Mouse (Mus musculus) liver, embryonic 14.5 days (tissue): Measurements from ENCODE around the gene Chpf2. TPM values are rescaled to one million over a fixed set of nuclear protein-coding genes. Genes with fewer than 3 reads are reported as not detected.
A peak's percentile ranks its signal among the peaks of the same experiment; 100 is the strongest.

Source experiments
- ATAC-seq: fragments of 200-750 bp; cut with Nextera tagmentation; 2 replicates; pipeline ENCODE4 v1.8.0; 2017; ENCODE audit warnings: moderate number of reproducible peaks, mild to moderate bottlenecking, moderate library complexity; ENCODE audit not compliant: insufficient read depth
- DNase-seq, 3 experiments: peaks; one replicate each; pipeline ENCODE4 v3.0.0-alpha.2; 2012 to 2013; ENCODE audit warnings: low read depth in 3 of 3, low spot score in 3 of 3
- H3K27ac ChIP-seq: fragments of 300-500 bp; sonication (generic); 2 replicates; pipeline ENCODE4 v1.5.1; 2014; ENCODE audit warnings: moderate library complexity, mild to moderate bottlenecking, control low read depth, inconsistent platforms
- H3K27me3 ChIP-seq: fragments of 300-500 bp; sonication (generic); 2 replicates; pipeline ENCODE4 v1.6.1; 2014; ENCODE audit warnings: mild to moderate bottlenecking, low read length, moderate library complexity; ENCODE audit not compliant: control insufficient read depth, insufficient read depth
- H3K36me3 ChIP-seq: fragments of 300-500 bp; sonication (generic); replicated peaks from 2 replicates; pipeline ENCODE4 v1.6.1; 2014; ENCODE audit warnings: low read depth; ENCODE audit not compliant: control insufficient read depth, insufficient read depth
- H3K4me1 ChIP-seq, 2 experiments: fragments of 200-500 bp in 1 of 2; fragments of 300-500 bp in 1 of 2; sonication (generic) in 1 of 2; replicated peaks; 2 replicates each; pipeline ENCODE4 v1.6.1; 2012 to 2014; ENCODE audit warnings: antibody characterized with exemption in 1 of 2, inconsistent platforms in 1 of 2, low read length in 1 of 2; ENCODE audit not compliant: control insufficient read depth in 2 of 2, insufficient read depth in 2 of 2
- H3K4me2 ChIP-seq: fragments of 300-500 bp; sonication (generic); 2 replicates; pipeline ENCODE4 v1.6.1; 2014; ENCODE audit warnings: low read depth, mild to moderate bottlenecking, control low read depth, moderate library complexity
- H3K4me3 ChIP-seq, 2 experiments: fragments of 200-500 bp in 1 of 2; fragments of 300-500 bp in 1 of 2; sonication (generic) in 1 of 2; 2 replicates each; pipeline ENCODE4 v1.5.1; 2012 to 2014; ENCODE audit warnings: low read depth in 2 of 2, low read length in 2 of 2, mild to moderate bottlenecking in 2 of 2, control low read depth in 1 of 2, inconsistent platforms in 1 of 2, moderate library complexity in 1 of 2; ENCODE audit not compliant: insufficient read depth in 1 of 2
- H3K9ac ChIP-seq: fragments of 300-500 bp; sonication (generic); replicated peaks from 2 replicates; pipeline ENCODE4 v1.6.1; 2014; ENCODE audit warnings: mild to moderate bottlenecking, control low read depth, moderate library complexity
- H3K9me3 ChIP-seq: fragments of 300-500 bp; sonication (generic); 2 replicates; pipeline ENCODE4 v1.6.1; 2016; ENCODE audit warnings: low read length, mixed read lengths; ENCODE audit not compliant: control insufficient read depth
- CTCF ChIP-seq: IDR thresholded peaks from 2 replicates; pipeline ENCODE4 v1.5.1; 2016; ENCODE audit warnings: antibody characterized with exemption, low read depth, control low read depth
- EP300 ChIP-seq: IDR thresholded peaks from 2 replicates; pipeline ENCODE4 v1.6.1; 2016; ENCODE audit warnings: antibody characterized with exemption, low read depth
- WGBS: fragments of 180-500 bp; shearing (Covaris S2); extraction: QIAGEN DNeasy Blood & Tissue Kit; methylation state at CpG from one replicate; pipeline ENCODE4 v1.1.7; 2014; ENCODE audit not compliant: insufficient replicate concordance; 5-methylcytosine and 5-hydroxymethylcytosine counted together
- polyA plus RNA-seq, 2 experiments: library from polyadenylated mRNA; depleted of rRNA in 1 of 2; stranded (reverse) in 1 of 2; unstranded in 1 of 2; fragments of >200 nt; fragmentation: Nextera tagmentation in 1 of 2; extraction: Ambion mirVana in 1 of 2; gene quantifications; 2 replicates each; pipeline versions ENCODE4 v1.2.1 to v1.2.3; 2012 to 2014

Gene Chpf2
- polyA plus RNA-seq, 2 experiments, result 5.6 to 5.9 TPM

DNA sequence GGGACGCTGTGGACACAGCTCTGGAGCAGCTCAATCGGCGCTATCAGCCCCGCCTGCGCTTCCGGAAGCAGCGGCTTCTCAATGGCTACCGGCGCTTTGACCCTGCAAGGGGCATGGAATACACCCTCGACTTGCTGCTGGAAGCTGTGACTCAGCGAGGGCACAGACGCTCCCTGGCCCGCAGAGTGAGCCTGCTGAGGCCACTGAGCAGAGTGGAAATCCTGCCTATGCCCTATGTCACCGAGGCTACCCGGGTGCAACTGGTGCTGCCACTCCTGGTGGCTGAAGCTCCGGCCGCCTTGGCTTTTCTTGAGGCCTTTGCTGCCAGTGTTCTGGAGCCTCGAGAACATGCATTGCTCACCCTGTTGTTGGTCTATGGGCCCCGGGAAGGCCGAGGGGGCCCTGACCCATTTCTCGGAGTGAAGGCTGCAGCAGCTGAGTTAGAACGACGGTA lies 4.8 kb downstream of the Chpf2 start:
- H3K4me1 ChIP-seq, result peaks cover 3 to 8% of the 10 kb centered on the region in 2 experiments; a peak in 2 of 4 replicates
- no peak for ATAC-seq
- no peak overlapping the region for H3K4me3 ChIP-seq
- H3K27ac ChIP-seq, result no peak overlapping the region
- no peak for TF ChIP-seq EP300
- no peak for TF ChIP-seq CTCF
- H3K36me3 ChIP-seq, result peaks cover 5% of the 10 kb centered on the region; the same call in 1 of the 2 replicates
- no peaks in the 10 kb centered on the region for H3K9me3 ChIP-seq
- H3K9ac ChIP-seq, result no peak overlapping the region
- 11% methylated on average over 23 of the region's 23 CpGs for WGBS
- H3K27me3 ChIP-seq, result peaks cover 9% of the 10 kb centered on the region
- H3K4me2 ChIP-seq, result peak overlapping the region; percentile 37
- no peak for DNase-seq

- Histone ChIP-seq H3K4me2 (peak overlapping the region; percentile 37), H3K9me3 (no peaks in the 10 kb centered on the region), H3K4me3 (no peak overlapping the region), H3K27ac (no peak overlapping the region), H3K4me1 (peaks cover 3 to 8% of the 10 kb centered on the region in 2 experiments; a peak in 2 of 4 replicates), H3K27me3 (peaks cover 9% of the 10 kb centered on the region), H3K9ac (no peak overlapping the region), H3K36me3 (peaks cover 5% of the 10 kb centered on the region; the same call in 1 of the 2 replicates)
- DNase-seq (no peak), ATAC-seq (no peak)
- TF ChIP-seq EP300, result no peak
- TF ChIP-seq CTCF, result no peak
- 19% methylated on average over 24 of the region's 24 CpGs for WGBS
Measured at GRCm38 (mm10) chr5:24591796-24592470, 5.4 kb downstream of the Chpf2 start.

DNA sequence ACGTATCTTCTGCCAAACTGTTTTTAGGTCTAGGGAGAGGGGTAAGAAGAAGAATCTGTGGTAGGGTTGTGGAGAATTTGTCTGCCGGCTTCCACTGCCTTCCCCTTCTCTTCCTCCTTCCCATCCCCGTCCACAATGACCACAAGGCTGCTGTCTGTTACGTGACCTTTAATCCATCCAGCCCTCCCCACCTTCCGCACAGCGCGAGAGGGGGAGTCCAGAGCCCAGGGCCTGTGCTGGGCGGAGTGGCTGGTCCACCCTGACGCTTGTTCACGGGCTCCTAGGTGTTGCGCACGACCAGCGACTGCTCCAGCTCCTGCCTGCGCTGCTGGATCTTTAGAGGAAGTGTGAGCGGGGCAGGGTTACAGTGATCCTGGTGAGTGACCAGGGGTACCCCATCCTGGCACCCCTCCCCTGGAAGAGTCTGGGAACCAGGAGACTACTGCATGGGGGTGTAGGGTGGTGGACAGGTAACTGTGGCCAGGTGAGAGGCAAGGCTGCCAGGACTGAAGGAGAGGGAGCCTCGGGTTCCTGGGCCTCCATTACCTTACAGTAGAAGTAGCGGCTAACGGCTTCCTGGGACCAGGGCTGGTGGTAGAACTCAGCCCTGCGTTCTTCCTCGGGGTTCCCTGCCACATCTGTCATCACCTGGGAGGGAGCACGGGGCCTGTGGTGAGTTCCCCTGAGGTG lies 6.1 kb downstream of the Chpf2 start:
- H3K4me3 ChIP-seq, result no peak overlapping the region
- H3K36me3 ChIP-seq, result peaks cover 5% of the 10 kb centered on the region; the same call in 1 of the 2 replicates
- H3K27ac ChIP-seq, result no peak overlapping the region
- H3K4me1 ChIP-seq, result peaks cover 3 to 5% of the 10 kb centered on the region in 2 experiments; a peak in 2 of 4 replicates
- WGBS, result 34% methylated on average over 21 of the region's 21 CpGs
- H3K9me3 ChIP-seq, result no peaks in the 10 kb centered on the region
- no peak for TF ChIP-seq CTCF
- TF ChIP-seq EP300, result no peak
- no peak overlapping the region for H3K9ac ChIP-seq
- peaks cover 9% of the 10 kb centered on the region for H3K27me3 ChIP-seq
- ATAC-seq, result no peak
- DNase-seq, result no peak
- H3K4me2 ChIP-seq, result no peak overlapping the region

- Histone ChIP-seq H3K4me2 (no peak overlapping the region), H3K27me3 (peaks cover 14% of the 10 kb centered on the region), H3K4me1 (peaks cover 0 to 3% of the 10 kb centered on the region in 2 experiments; a peak in 1 of 4 replicates), H3K4me3 (no peak overlapping the region), H3K9ac (no peak overlapping the region), H3K9me3 (no peaks in the 10 kb centered on the region), H3K27ac (no peak overlapping the region), H3K36me3 (peaks cover 3% of the 10 kb centered on the region; the same call in 1 of the 2 replicates)
- no peak for TF ChIP-seq EP300
- TF ChIP-seq CTCF, result no peak
- DNase-seq (no peak), ATAC-seq (no peak)
- WGBS, result 72% methylated on average over 10 of the region's 10 CpGs
Measured at GRCm38 (mm10) chr5:24593230-24593629, 6.7 kb downstream of the Chpf2 start.

- no peaks in the 10 kb centered on the region for H3K9me3 ChIP-seq
- H3K27me3 ChIP-seq, result peaks cover 21% of the 10 kb centered on the region
- no peak for ATAC-seq
- peaks cover 0 to 3% of the 10 kb centered on the region in 2 experiments; a peak in 1 of 4 replicates for H3K4me1 ChIP-seq
- DNase-seq, result no peak
- TF ChIP-seq CTCF, result no peak
- TF ChIP-seq EP300, result no peak
- H3K27ac ChIP-seq, result no peak overlapping the region
- no peaks in the 10 kb centered on the region; the same call in 1 of the 2 replicates for H3K36me3 ChIP-seq
- H3K9ac ChIP-seq, result no peak overlapping the region
- no peak overlapping the region for H3K4me2 ChIP-seq
- 71% methylated on average over 10 of the region's 10 CpGs for WGBS
- no peak overlapping the region for H3K4me3 ChIP-seq
Measured at GRCm38 (mm10) chr5:24593928-24594327, 7.4 kb downstream of the Chpf2 start.
